Mouse (Mus musculus) thymus, adult 2 months (tissue): ENCODE measurements at regions not wholly inside any gene's neighbourhood (a gene's known extent, or its start where the extent isn't known, plus 50 kb on each side); places are given as distances from the start of the nearest gene placed in this dataset.

ENCODE experiments used
- DNase-seq: peaks from one replicate; pipeline ENCODE4 v3.0.0; 2021
- H3K27ac ChIP-seq: fragments of 200-500 bp; 2 replicates; pipeline ENCODE4 v1.5.1; 2012; ENCODE audit warnings: low read length, control low read depth; ENCODE audit not compliant: control insufficient read depth, insufficient read depth
- H3K27me3 ChIP-seq: fragments of 200-500 bp; 2 replicates; pipeline ENCODE4 v1.6.1; 2012; ENCODE audit warnings: mild to moderate bottlenecking, low read length, moderate library complexity, mixed read lengths; ENCODE audit not compliant: control insufficient read depth, insufficient read depth
- H3K36me3 ChIP-seq: fragments of 200-500 bp; 2 replicates; pipeline ENCODE4 v1.6.1; 2012; ENCODE audit warnings: mild to moderate bottlenecking, low read length, moderate library complexity; ENCODE audit not compliant: control insufficient read depth, insufficient read depth
- H3K4me1 ChIP-seq: fragments of 200-500 bp; replicated peaks from 2 replicates; pipeline ENCODE4 v1.6.1; 2012; ENCODE audit warnings: low read length; ENCODE audit not compliant: control insufficient read depth, insufficient read depth
- H3K4me3 ChIP-seq: fragments of 200-500 bp; 2 replicates; pipeline ENCODE4 v1.5.1; 2012; ENCODE audit warnings: mild to moderate bottlenecking, low read length, control low read depth, moderate library complexity; ENCODE audit not compliant: control insufficient read depth, insufficient read depth
- CTCF ChIP-seq: fragments of 200-500 bp; IDR thresholded peaks from 2 replicates; pipeline ENCODE4 v1.5.1; 2012; ENCODE audit warnings: mild to moderate bottlenecking, control low read depth, low read length, moderate library complexity, borderline replicate concordance; ENCODE audit not compliant: control insufficient read depth, poor library complexity, insufficient read depth; ENCODE audit errors: extremely low read depth
- POLR2A ChIP-seq: fragments of 200-500 bp; IDR thresholded peaks from 2 replicates; pipeline ENCODE4 v1.6.1; 2012; ENCODE audit warnings: mild to moderate bottlenecking, low read length, control low read depth, moderate library complexity; ENCODE audit not compliant: control insufficient read depth, poor library complexity, insufficient read depth; ENCODE audit errors: extremely low read depth
- WGBS: fragments of 180-500 bp; shearing (Covaris S2); methylation state at CpG from one replicate; pipeline ENCODE4 v1.1.7; 2018; 5-methylcytosine and 5-hydroxymethylcytosine counted together

DNA sequence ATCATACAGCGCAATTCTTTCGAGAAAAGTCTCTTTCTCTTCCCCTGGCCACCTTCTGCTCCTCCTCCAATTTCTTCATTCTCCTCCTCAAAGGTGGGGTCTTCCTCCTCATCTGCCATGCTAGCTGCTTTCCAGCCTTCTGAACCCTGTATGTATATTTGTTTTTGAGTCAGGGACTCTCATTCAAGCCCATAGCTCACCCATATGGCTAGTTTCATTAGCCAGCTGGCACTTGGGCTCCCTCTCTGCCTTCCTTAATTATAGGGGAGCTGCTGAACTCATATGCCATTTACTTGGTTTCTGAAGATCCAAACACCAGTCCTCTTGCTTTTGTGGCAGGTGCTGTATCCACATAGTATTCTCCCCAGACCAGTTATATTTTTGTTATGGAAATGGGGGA lies 160.8 kb upstream of the Otx2 start:
- no peaks in the 10 kb centered on the region for H3K4me1 ChIP-seq
- no peak for DNase-seq
- TF ChIP-seq POLR2A (no peak), CTCF (no peak)
- no peaks in the 10 kb centered on the region for H3K27me3 ChIP-seq
- WGBS, result 98% methylated on average over 2 of the region's 2 CpGs
- no peaks in the 10 kb centered on the region for H3K36me3 ChIP-seq
- no peak overlapping the region for H3K4me3 ChIP-seq
- H3K27ac ChIP-seq, result no peak overlapping the region

DNA sequence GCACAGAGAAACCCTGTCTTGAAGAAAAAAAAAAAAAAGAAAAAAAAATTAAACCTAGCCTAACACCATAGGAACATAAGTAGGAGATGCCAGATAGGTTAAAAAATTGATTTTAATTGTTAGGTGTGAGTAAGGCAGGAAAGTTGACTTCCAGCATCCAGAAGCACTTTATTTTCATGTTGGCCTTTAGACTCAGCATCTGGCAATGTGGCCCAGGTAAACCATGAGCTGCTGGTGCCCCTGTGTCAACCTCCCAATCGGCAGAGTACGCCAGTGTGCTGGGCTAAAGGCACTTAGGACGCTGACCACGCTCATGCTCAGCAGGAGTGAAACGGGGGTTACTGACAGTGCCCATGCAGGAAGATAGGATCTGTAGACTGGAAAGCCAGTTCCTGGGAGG lies 152.8 kb upstream of the Otx2 start:
- DNase-seq, result no peak
- Histone ChIP-seq H3K4me1 (no peaks in the 10 kb centered on the region), H3K27ac (no peak overlapping the region), H3K4me3 (no peak overlapping the region), H3K27me3 (no peaks in the 10 kb centered on the region), H3K36me3 (no peaks in the 10 kb centered on the region)
- TF ChIP-seq CTCF (no peak), POLR2A (no peak)
- WGBS, result 85% methylated on average over 5 of the region's 5 CpGs

DNA sequence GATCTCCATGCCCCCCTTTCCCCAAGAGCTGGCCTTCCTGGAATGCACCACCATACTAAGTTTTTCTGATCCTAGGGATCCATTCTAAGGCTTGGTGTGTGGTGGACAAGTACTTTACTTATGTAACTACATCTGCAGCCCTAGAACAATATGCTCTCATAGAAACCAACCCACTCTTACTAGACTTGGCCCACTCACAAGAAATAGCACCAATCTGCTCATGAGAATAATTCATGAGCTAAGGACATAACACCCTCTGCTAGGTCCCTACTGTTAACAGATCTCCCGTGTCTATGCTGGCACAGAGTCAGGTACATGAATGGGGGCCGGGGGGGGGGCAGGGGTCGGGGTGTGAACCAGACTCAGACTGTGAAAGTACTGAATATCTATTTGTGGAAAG lies 150.8 kb upstream of the Otx2 start:
- Histone ChIP-seq H3K27me3 (no peaks in the 10 kb centered on the region), H3K27ac (no peak overlapping the region), H3K4me3 (no peak overlapping the region), H3K4me1 (no peaks in the 10 kb centered on the region), H3K36me3 (no peaks in the 10 kb centered on the region)
- DNase-seq, result no peak
- TF ChIP-seq CTCF, result no peak
- no peak for TF ChIP-seq POLR2A
- 73% methylated on average over 3 of the region's 3 CpGs for WGBS

DNA sequence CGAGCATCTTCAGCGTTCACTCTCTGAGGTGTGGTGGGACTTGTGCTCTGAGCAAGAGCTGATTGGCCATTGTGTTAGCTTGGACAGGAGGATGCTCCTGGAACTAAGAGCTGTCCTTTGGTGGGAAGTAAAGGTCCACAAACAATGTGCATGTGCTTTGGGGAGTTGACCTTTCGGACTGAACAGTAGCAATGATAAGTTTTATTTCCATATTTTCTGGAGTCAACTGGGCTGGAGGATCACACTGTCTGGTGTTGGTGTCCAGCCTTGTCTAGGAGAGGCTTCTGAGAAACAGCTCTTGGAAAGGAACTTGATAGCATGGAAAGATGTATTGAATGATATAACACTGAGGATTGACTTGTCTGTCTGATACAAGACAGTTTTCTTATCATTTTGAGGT lies 142.3 kb upstream of the Otx2 start:
- Histone ChIP-seq H3K27me3 (no peaks in the 10 kb centered on the region), H3K36me3 (no peaks in the 10 kb centered on the region), H3K4me3 (no peak overlapping the region), H3K27ac (no peak overlapping the region), H3K4me1 (no peaks in the 10 kb centered on the region)
- no peak for DNase-seq
- 87% methylated on average over 3 of the region's 3 CpGs for WGBS
- TF ChIP-seq POLR2A (no peak), CTCF (no peak)

DNA sequence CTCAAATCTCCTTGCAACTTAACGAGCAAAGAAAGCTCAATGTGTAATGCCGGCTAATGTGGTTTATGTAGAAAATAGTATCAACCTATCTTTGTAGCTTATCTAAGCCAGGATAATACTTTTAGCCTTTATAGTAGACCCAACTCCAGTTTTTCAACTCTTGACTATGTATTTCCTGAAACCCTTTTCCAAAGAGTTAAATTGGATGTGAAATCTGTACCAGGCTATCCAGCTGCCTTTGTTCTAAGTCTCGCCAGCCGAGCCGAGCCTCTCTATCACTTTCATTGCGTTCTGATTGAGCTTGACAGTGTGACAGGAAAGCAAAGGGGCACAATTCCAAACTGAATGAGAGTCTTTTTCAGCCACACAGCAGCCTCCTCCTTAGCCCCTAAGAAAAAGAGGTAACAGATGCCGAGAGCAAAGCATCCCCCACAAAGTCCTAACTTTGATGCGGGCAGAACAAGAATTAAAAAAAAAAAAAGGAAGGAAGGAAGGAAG lies 141.7 kb upstream of the Otx2 start:
- 92% methylated on average over 8 of the region's 8 CpGs for WGBS
- TF ChIP-seq CTCF (no peak), POLR2A (no peak)

DNA sequence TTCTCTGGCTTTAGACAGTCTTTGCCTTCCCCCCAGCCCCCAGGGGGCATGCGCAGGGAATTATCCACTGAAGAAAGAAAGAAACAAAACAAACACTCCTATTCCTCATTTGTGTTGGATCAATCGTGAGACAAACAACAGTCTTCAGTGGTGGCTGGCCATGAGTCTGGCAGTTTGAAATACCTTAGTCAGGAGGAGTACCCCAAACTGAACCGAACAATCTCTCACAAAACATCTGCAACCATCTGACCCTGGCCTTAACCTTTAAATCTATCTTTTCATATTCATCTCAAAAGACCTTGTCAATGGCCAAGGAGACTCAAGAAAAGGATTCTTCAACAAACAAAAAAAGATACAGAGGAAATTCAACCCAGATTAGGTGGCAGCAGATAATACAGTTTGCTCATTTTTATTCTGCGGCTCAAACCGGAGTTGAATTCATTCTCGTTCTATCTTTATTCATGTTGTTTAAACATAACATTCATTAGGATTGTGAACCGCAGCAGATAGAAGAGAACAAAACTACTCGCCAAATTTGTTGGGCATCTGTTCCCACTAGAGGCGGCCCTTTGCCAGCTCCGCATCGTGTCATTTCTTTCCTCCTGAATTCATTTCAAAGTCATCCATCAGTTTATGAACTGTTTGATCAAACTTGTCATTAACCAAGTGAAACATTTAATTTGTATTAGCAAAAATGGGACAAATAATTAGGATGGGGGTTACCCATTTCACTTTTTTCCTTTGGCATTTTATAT lies 139.3 kb upstream of the Otx2 start:
- WGBS, result 94% methylated on average over 11 of the region's 11 CpGs
- Histone ChIP-seq H3K27ac (no peak overlapping the region), H3K4me1 (no peaks in the 10 kb centered on the region), H3K27me3 (no peaks in the 10 kb centered on the region), H3K36me3 (no peaks in the 10 kb centered on the region), H3K4me3 (no peak overlapping the region)
- TF ChIP-seq CTCF (no peak), POLR2A (no peak)
- DNase-seq, result no peak

More for the DNA sequence above, 141.7 kb upstream of the Otx2 start:
- no peak for DNase-seq
- no peaks in the 10 kb centered on the region for H3K36me3 ChIP-seq
- no peaks in the 10 kb centered on the region for H3K27me3 ChIP-seq
- H3K4me1 ChIP-seq, result no peaks in the 10 kb centered on the region
- H3K27ac ChIP-seq, result no peak overlapping the region
- no peak overlapping the region for H3K4me3 ChIP-seq

DNA sequence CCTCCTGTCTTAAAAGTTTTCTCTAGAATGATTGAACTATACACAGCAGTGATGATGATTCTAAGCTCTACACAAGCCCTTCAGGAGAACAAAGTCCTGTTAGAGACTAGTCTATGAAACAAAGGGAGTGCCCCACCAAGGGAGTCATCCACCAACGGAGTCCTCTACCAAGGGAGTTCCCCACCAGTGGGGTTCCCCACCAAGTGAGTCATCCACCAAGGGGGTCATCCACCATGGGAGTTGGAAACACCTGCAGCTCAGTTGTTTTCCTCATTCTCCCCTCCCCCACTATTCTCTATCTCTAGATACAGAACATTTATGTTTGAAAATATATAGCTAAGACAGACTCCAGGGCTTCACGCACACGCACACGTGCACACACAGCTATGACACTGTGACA lies 130.5 kb upstream of the Otx2 start:
- Histone ChIP-seq H3K27ac (no peak overlapping the region), H3K4me3 (no peak overlapping the region), H3K4me1 (no peaks in the 10 kb centered on the region), H3K27me3 (no peaks in the 10 kb centered on the region), H3K36me3 (no peaks in the 10 kb centered on the region)
- WGBS, result 90% methylated on average over 4 of the region's 4 CpGs
- TF ChIP-seq CTCF, result no peak
- no peak for DNase-seq
